Mouse (Mus musculus) heart, postnatal 0 days (tissue): ENCODE results near the gene Gm42372. TPM values are rescaled to one million over a fixed set of nuclear protein-coding genes. Genes with fewer than 3 reads are reported as not detected.

Experiments
- ATAC-seq: fragments of 200-750 bp; cut with Nextera tagmentation; 2 replicates; pipeline ENCODE4 v1.8.0; 2017; ENCODE audit warnings: low read depth, moderate number of reproducible peaks, moderate library complexity; ENCODE audit not compliant: insufficient read depth
- DNase-seq: peaks from one replicate; pipeline ENCODE4 v3.0.0-alpha.2; 2016; ENCODE audit warnings: low spot score
- H3K27ac ChIP-seq: fragments of 300-500 bp; sonication (generic); 2 replicates; pipeline ENCODE4 v1.5.1; 2014; ENCODE audit warnings: low read depth, mild to moderate bottlenecking
- H3K27me3 ChIP-seq: fragments of 300-500 bp; sonication (generic); 2 replicates; pipeline ENCODE4 v1.6.1; 2014; ENCODE audit warnings: low read length, mixed read lengths; ENCODE audit not compliant: control insufficient read depth, insufficient read depth
- H3K36me3 ChIP-seq: fragments of 300-500 bp; sonication (generic); replicated peaks from 2 replicates; pipeline ENCODE4 v1.6.1; 2014; ENCODE audit warnings: low read length, mixed read lengths; ENCODE audit not compliant: control insufficient read depth, insufficient read depth
- H3K4me1 ChIP-seq: fragments of 300-500 bp; sonication (generic); 2 replicates; pipeline ENCODE4 v1.6.1; 2014; ENCODE audit warnings: antibody characterized with exemption; ENCODE audit not compliant: control insufficient read depth, insufficient read depth
- H3K4me2 ChIP-seq: fragments of 300-500 bp; sonication (generic); 2 replicates; pipeline ENCODE4 v1.6.1; 2014; ENCODE audit warnings: low read depth, mild to moderate bottlenecking, low read length, moderate library complexity
- H3K4me3 ChIP-seq: fragments of 300-500 bp; sonication (generic); 2 replicates; pipeline ENCODE4 v1.5.1; 2014; ENCODE audit warnings: low read depth, low read length
- H3K9ac ChIP-seq: fragments of 300-500 bp; sonication (generic); replicated peaks from 2 replicates; pipeline ENCODE4 v1.6.1; 2014; ENCODE audit warnings: low read depth, low read length, mixed read lengths
- H3K9me3 ChIP-seq: fragments of 300-500 bp; sonication (generic); replicated peaks from 2 replicates; pipeline ENCODE4 v1.6.1; 2016; ENCODE audit warnings: low read length; ENCODE audit not compliant: control insufficient read depth
- CTCF ChIP-seq: IDR thresholded peaks from 2 replicates; pipeline ENCODE4 v1.5.1; 2016; ENCODE audit warnings: antibody characterized with exemption, control low read depth, low read depth
- EP300 ChIP-seq: IDR thresholded peaks from 2 replicates; pipeline ENCODE4 v1.6.1; 2016; ENCODE audit warnings: antibody characterized with exemption, low read depth
- WGBS: fragments of 180-500 bp; shearing (Covaris S2); extraction: QIAGEN DNeasy Blood & Tissue Kit; methylation state at CpG from one replicate; pipeline ENCODE4 v1.1.7; 2014; 5-methylcytosine and 5-hydroxymethylcytosine counted together
- polyA plus RNA-seq: library from polyadenylated mRNA; unstranded; fragments of >200 nt; fragmentation: Nextera tagmentation; extraction: Ambion mirVana; gene quantifications from 2 replicates; pipeline ENCODE4 v1.2.1, GENCODE M21; 2015
- total RNA-seq: library from RNA; depleted of rRNA; stranded (reverse); fragments of >200 nt; gene quantifications from 2 replicates; pipeline ENCODE4 v1.2.3, GENCODE M21; 2014; ENCODE audit warnings: low replicate concordance

Gene Gm42372
- total and polyA plus RNA-seq, 2 experiments from 2014 or later, result not detected

DNA sequence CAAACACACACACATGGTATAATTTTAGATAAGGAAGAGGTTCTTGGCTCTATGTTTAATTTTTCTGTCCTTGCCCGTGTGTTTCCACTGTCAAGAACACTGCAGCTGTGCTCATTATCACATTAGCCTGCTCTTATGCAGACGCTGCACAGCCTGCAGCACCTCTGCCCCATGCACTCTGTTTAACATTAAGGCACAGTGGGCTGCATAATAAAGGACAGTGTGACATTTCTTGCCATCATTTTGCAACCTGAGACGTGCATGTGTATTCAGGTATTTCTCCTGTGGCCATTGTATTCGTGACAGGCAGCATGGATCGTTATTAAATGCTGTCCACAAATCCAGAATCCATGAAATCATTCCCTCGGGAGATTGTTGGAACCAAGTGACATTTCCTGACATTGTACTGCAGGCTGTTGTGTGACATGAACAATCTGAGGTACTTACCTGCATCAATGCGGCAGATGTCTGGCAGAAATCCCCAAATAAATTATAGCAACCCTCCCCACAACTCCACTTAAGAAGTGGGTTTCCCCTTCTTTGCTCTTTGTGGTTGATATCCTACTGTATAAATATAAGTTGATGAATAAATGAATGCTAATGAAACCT, 4.8 kb downstream of the Gm42372 start:
- no peak for ATAC-seq
- no peaks in the 10 kb centered on the region for H3K27me3 ChIP-seq
- WGBS, result 30% methylated on average over 7 of the region's 7 CpGs
- no peak overlapping the region for H3K4me2 ChIP-seq
- peaks cover 37% of the 10 kb centered on the region for H3K4me1 ChIP-seq
- H3K27ac ChIP-seq, result 0 out of 2 replicates have a peak overlapping the region, but pooled peaks have one; percentile 8
- H3K9me3 ChIP-seq, result no peaks in the 10 kb centered on the region
- no peak for DNase-seq
- H3K4me3 ChIP-seq, result no peak overlapping the region
- no peak overlapping the region for H3K9ac ChIP-seq
- no peak for TF ChIP-seq CTCF
- no peak for TF ChIP-seq EP300
- no peaks in the 10 kb centered on the region for H3K36me3 ChIP-seq

DNA sequence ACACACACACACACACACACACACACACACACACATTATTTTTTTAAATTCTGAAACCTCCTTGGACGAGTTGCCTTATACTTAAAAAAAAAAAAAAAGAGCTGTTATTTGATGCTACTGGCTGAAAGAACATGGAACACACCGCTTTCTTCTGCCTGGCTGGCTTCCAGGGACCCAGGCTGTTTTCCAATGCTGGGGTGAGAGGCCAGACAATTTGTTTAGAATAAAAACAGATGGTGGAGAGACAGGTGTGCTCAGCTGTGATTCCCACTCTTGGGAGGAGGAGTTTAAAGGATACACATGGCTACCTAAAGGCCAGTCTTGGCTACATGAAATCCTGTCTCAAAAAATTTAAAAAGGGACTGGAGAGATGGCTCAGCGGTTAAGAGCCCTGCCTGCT, 5.5 kb downstream of the Gm42372 start:
- no peak for DNase-seq
- Histone ChIP-seq H3K9ac (no peak overlapping the region), H3K27ac (no peak overlapping the region; the same call in 1 of the 2 replicates), H3K4me1 (peaks cover 39% of the 10 kb centered on the region), H3K4me3 (no peak overlapping the region), H3K9me3 (no peaks in the 10 kb centered on the region), H3K36me3 (no peaks in the 10 kb centered on the region), H3K4me2 (no peak overlapping the region), H3K27me3 (no peaks in the 10 kb centered on the region)
- TF ChIP-seq EP300, result no peak
- no peak for TF ChIP-seq CTCF
- ATAC-seq, result no peak
- 32% methylated on average over 3 of the region's 3 CpGs for WGBS

DNA sequence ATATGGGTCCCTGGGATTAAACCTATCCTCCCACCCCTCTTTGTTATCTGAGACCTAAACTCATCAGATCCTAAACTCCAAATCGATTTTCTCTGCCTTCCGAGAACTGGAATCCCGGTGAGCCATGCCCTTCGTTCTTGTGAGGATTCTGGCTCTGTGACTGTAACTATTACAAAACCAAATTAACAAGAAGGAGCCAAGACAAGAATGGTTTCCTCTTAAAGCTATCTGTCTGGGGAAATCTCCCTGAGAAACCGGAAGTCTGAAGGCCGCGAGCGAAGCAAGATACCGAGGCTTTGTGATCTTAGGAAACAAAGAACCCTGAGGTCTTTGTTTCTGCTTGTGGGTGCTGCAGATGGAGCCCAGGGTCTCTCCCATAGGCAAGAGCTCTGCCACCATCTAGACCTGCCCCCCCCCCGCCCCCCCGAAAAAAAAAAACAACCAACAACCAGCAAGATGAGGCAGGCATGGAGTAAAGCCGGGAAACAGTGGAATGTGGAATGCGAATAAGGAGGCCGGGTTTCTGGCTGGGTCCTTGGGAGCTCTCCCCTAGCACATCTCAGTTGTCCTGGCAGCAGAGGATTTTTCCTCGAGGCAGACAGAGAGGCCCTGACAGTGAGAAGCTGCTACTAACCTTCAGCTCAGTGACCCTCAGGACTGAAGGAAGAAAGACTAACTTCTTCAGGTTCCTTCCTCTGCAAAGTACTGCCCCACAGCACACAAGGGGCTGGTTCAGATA, 7.3 kb downstream of the Gm42372 start:
- H3K27me3 ChIP-seq, result no peaks in the 10 kb centered on the region
- DNase-seq (no peak), ATAC-seq (no peak)
- H3K4me1 ChIP-seq, result peaks cover 50% of the 10 kb centered on the region
- no peak for TF ChIP-seq EP300
- TF ChIP-seq CTCF, result no peak
- H3K4me2 ChIP-seq, result no peak overlapping the region
- no peaks in the 10 kb centered on the region for H3K9me3 ChIP-seq
- no peak overlapping the region for H3K4me3 ChIP-seq
- no peaks in the 10 kb centered on the region for H3K36me3 ChIP-seq
- H3K27ac ChIP-seq, result peak overlapping the region; percentile 67
- no peak overlapping the region for H3K9ac ChIP-seq
- WGBS, result 26% methylated on average over 15 of the region's 15 CpGs

DNA sequence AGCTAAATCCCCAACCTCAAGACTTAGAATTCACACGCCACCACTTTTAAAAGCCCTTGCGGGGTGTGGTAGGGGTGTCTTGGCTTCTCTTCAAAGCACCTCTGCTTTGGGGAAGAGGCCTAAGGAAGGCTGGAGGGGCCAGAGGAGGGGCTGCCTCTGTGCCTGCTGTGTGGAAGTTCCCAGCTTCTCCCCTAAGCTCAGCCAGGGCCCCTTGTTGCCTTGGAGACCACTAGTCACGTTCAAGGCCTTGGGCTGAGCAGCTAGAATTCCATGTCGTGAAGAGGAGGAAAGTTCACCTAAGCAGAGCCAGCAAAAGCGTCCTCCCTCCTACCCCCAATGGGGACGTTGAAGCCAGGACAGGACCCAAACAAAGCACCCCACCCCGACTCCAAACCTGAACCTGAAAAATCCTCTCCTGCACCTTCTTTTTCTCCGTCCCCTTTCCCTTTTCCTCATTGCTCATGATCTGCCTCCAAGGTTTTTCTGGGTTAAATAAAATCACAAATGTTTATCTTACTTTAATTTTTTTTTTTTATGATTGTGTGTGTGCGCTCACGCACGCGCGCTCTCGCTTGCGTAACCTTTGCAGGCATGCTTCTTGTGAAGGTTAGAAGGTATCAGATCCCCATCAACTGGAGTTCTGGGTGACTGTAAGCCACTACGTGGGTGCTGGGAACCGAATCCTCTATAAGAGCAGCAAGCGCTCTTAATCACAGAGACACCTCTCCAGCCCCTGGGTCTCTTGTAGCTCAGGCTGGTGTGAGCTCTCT, 9.0 kb downstream of the Gm42372 start:
- DNase-seq (peak; percentile 59), ATAC-seq (peak; percentile 29; the same call in 1 of the 2 replicates)
- Histone ChIP-seq H3K4me3 (no peak overlapping the region), H3K4me2 (0 out of 2 replicates have a peak overlapping the region, but pooled peaks have one; percentile 6), H3K9me3 (no peaks in the 10 kb centered on the region), H3K27me3 (no peaks in the 10 kb centered on the region), H3K9ac (0 out of 2 replicates have a peak overlapping the region, but pooled peaks have one; percentile 8), H3K4me1 (peaks cover 62% of the 10 kb centered on the region), H3K36me3 (no peaks in the 10 kb centered on the region), H3K27ac (peak overlapping the region; percentile 75)
- TF ChIP-seq CTCF (no peak), EP300 (no peak)
- WGBS, result 57% methylated on average over 18 of the region's 18 CpGs

DNA sequence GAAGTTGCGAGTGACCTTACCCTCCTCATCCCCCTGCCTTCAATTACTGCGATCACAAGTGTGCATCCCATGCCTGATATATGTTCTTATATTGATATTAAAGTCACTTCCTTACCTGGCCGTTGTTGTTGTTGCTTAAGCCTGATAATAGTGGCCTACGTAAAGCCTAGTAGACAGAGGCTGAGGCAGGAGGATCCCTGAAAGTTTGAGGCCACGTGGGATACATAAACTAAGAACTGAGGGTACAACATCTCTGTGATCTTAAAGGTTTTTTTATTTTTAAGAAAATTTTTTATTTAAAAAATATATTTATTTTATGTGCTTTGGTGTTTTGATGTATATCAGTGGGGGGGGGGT, 9.5 kb downstream of the Gm42372 start, which contains the start of gene Ccdc8:
TSS of gene Ccdc8 (plus strand) at position 258 of the 357 bp plus-strand sequence.
- H3K36me3 ChIP-seq, result peaks cover 2% of the 10 kb centered on the region
- WGBS, result 94% methylated on average over 5 of the region's 5 CpGs
- peak within 1 kb of the TSS; percentile 71 for H3K4me3 ChIP-seq
- TF ChIP-seq CTCF (no peak), EP300 (no peak)
- peaks cover 59% of the 10 kb centered on the region for H3K4me1 ChIP-seq
- no peak for ATAC-seq
- peak within 1 kb of the TSS; percentile 95 for H3K4me2 ChIP-seq
- H3K9me3 ChIP-seq, result no peaks in the 10 kb centered on the region
- no peak for DNase-seq
- H3K27me3 ChIP-seq, result no peaks in the 10 kb centered on the region
- peak within 1 kb of the TSS; percentile 93 for H3K27ac ChIP-seq
- H3K9ac ChIP-seq, result 0 out of 2 replicates have a peak within 1 kb of the TSS, but pooled peaks have one; percentile 79
